Mouse (Mus musculus): Measurements from ENCODE around the gene Acox1. TPM values are rescaled to one million over a fixed set of nuclear protein-coding genes. Genes with fewer than 3 reads are reported as not detected.

Acox1 gene
- polyA plus RNA-seq, 1 experiment from 2014 or later: 304 TPM

GRCm38 (mm10) chr11:116142211-116142991 is 56.4 kb downstream of the Acox1 start:
- no peak overlapping the region for H3K4me2 ChIP-seq (ENCODE audit: low read depth, low read length)
- H3K9ac ChIP-seq (replicated peaks): no peak overlapping the region
- DNase-seq (peak; percentile 74), ATAC-seq (peak; percentile 16; the same call in 1 of the 2 replicates)
- TF ChIP-seq EP300 (IDR thresholded peaks at IDR 0.05; ENCODE audit: low read depth) (peak; percentile 65), CTCF (IDR thresholded peaks at IDR 0.05; ENCODE audit: low read depth) (no peak; the same call in 1 of the 2 replicates)
- WGBS (ENCODE audit: insufficient replicate concordance): 65% methylated on average over 10 of the region's 10 CpGs
- H3K27ac ChIP-seq (ENCODE audit: low read depth): peak overlapping the region; percentile 58
- no peak overlapping the region for H3K4me3 ChIP-seq (ENCODE audit: low read depth, low read length)
- H3K27me3 ChIP-seq (ENCODE audit: insufficient read depth, low read length): no peaks in the 10 kb centered on the region
- H3K9me3 ChIP-seq (ENCODE audit: low read length): no peaks in the 10 kb centered on the region
- H3K36me3 ChIP-seq (replicated peaks; ENCODE audit: insufficient read depth, low read length): peaks cover 6% of the 10 kb centered on the region; the same call in 1 of the 2 replicates
- H3K4me1 ChIP-seq (ENCODE audit: insufficient read depth): peaks cover 31% of the 10 kb centered on the region

DNA sequence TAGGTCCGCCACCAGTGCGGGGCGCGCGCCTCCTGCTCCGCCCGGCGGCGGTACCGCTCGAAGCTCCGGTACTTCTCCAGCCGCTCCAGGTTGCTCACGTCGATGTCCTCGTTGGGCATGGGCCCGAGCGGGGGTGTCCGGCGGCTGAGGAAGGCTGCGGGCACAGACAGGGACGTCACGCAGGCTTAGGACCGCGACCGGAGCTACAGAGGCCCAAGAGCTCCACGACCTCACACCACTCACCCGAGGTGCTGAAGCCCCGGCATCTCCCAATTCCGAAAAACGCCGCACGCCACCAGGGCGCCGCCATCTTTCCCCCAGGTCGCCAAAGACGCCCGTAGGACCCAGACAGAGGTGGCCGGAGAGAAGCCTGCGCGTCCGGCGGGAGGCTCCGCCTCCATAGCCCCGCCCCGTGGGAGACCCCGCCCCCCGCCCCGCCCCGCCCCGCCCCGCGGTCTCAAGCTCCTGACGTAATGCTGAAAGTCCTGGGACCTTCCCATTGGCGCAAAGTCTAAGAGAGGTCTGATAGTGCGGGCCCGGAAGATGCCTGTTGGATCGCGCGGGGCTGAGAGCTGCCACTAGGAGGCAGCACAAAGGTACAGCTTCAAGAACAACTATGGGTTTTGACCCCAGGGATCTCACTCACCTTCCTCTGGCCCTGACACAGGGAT is 60.2 kb downstream of the Acox1 start, which contains the start of gene Mrpl38:
Mrpl38 (minus strand) TSS at position 401 of the 671 bp plus-strand sequence.
- Histone ChIP-seq H3K27me3 (ENCODE audit: insufficient read depth, low read length) (no peaks in the 10 kb centered on the region), H3K4me2 (ENCODE audit: low read depth, low read length) (peak within 1 kb of the TSS; percentile 77), H3K27ac (ENCODE audit: low read depth) (peak within 1 kb of the TSS; percentile 56), H3K9ac (replicated peaks) (peak within 1 kb of the TSS; percentile 76), H3K4me1 (ENCODE audit: insufficient read depth) (peaks cover 31% of the 10 kb centered on the region), H3K4me3 (ENCODE audit: low read depth, low read length) (peak within 1 kb of the TSS; percentile 69), H3K9me3 (ENCODE audit: low read length) (no peaks in the 10 kb centered on the region), H3K36me3 (replicated peaks; ENCODE audit: insufficient read depth, low read length) (peaks cover 11% of the 10 kb centered on the region)
- under 1% methylated on average over 58 of the region's 60 CpGs for WGBS (ENCODE audit: insufficient replicate concordance)
- TF ChIP-seq CTCF (IDR thresholded peaks at IDR 0.05; ENCODE audit: low read depth) (peak; percentile 92), EP300 (IDR thresholded peaks at IDR 0.05; ENCODE audit: low read depth) (no peak)
- peak; percentile 94 for ATAC-seq
- peak; percentile 98 for DNase-seq

DNA sequence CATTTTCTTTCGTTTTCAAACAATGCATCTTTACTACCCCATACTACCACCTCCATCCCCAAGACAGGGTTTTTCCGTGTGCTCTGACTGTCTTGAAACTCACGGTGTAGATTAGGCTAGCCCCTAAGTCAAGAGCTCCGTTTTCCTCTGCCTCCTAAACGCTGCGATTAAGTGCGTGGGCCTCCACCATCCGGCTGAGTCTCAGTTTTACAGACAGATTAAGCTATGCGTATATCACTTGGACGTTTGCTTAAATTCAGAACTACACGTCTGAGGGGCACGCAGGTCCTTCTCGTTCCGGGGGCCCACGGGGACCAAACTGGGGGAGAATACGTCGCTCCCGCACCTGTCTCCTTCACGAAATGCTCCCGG is 60.8 kb downstream of the Acox1 start:
- Histone ChIP-seq H3K27ac (ENCODE audit: low read depth) (peak overlapping the region; percentile 41), H3K4me2 (ENCODE audit: low read depth, low read length) (peak overlapping the region; percentile 77), H3K4me1 (ENCODE audit: insufficient read depth) (peaks cover 26% of the 10 kb centered on the region), H3K27me3 (ENCODE audit: insufficient read depth, low read length) (no peaks in the 10 kb centered on the region), H3K4me3 (ENCODE audit: low read depth, low read length) (peak overlapping the region; percentile 69), H3K9me3 (ENCODE audit: low read length) (no peaks in the 10 kb centered on the region), H3K9ac (replicated peaks) (peak overlapping the region; percentile 76), H3K36me3 (replicated peaks; ENCODE audit: insufficient read depth, low read length) (peaks cover 13% of the 10 kb centered on the region)
- no peak for TF ChIP-seq EP300 (IDR thresholded peaks at IDR 0.05; ENCODE audit: low read depth)
- DNase-seq (no peak), ATAC-seq (peak; percentile 0; the same call in 1 of the 2 replicates)
- WGBS (ENCODE audit: insufficient replicate concordance): 2% methylated on average over 20 of the region's 20 CpGs

GRCm38 (mm10) chr11:116134171-116134570 is 64.7 kb downstream of the Acox1 start:
- TF ChIP-seq EP300 (IDR thresholded peaks at IDR 0.05; ENCODE audit: low read depth): no peak
- no peak for TF ChIP-seq CTCF (IDR thresholded peaks at IDR 0.05; ENCODE audit: low read depth)
- H3K27me3 ChIP-seq (ENCODE audit: insufficient read depth, low read length): no peaks in the 10 kb centered on the region
- no peak overlapping the region for H3K4me2 ChIP-seq (ENCODE audit: low read depth, low read length)
- peaks cover 16% of the 10 kb centered on the region for H3K36me3 ChIP-seq (replicated peaks; ENCODE audit: insufficient read depth, low read length)
- WGBS (ENCODE audit: insufficient replicate concordance): 89% methylated on average over 10 of the region's 10 CpGs
- H3K9me3 ChIP-seq (ENCODE audit: low read length): no peaks in the 10 kb centered on the region
- no peak overlapping the region for H3K4me3 ChIP-seq (ENCODE audit: low read depth, low read length)
- no peak overlapping the region for H3K27ac ChIP-seq (ENCODE audit: low read depth)
- no peak overlapping the region for H3K9ac ChIP-seq (replicated peaks)
- ATAC-seq: no peak
- H3K4me1 ChIP-seq (ENCODE audit: insufficient read depth): peaks cover 32% of the 10 kb centered on the region
- DNase-seq: no peak

DNA sequence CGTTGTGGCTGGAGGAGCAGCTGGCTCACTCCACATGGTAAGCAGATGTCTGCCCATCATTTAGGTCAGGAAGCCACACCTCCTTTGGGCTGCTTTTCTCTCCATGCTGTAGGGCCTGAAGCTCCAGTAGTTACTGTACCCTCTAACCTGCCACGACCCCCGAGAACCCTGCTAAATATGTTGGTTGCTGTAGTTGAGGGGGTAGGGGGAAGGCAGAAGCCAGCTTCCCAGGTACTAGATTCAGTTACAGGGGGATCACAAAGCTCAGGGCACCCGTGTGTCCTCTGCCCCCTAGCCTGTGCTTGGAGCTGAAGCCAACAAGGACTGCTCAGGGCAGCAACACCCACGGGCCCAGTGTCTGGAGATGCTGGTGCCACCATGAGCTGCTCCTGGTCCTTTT is 65.3 kb downstream of the Acox1 start:
- Histone ChIP-seq H3K27ac (ENCODE audit: low read depth) (no peak overlapping the region), H3K4me2 (ENCODE audit: low read depth, low read length) (no peak overlapping the region), H3K9ac (replicated peaks) (no peak overlapping the region), H3K4me1 (ENCODE audit: insufficient read depth) (peaks cover 29% of the 10 kb centered on the region), H3K4me3 (ENCODE audit: low read depth, low read length) (no peak overlapping the region), H3K36me3 (replicated peaks; ENCODE audit: insufficient read depth, low read length) (peaks cover 16% of the 10 kb centered on the region), H3K9me3 (ENCODE audit: low read length) (no peaks in the 10 kb centered on the region), H3K27me3 (ENCODE audit: insufficient read depth, low read length) (no peaks in the 10 kb centered on the region)
- ATAC-seq: no peak
- TF ChIP-seq CTCF (IDR thresholded peaks at IDR 0.05; ENCODE audit: low read depth): no peak
- no peak for TF ChIP-seq EP300 (IDR thresholded peaks at IDR 0.05; ENCODE audit: low read depth)
- WGBS (ENCODE audit: insufficient replicate concordance): 68% methylated on average over 5 of the region's 5 CpGs
- DNase-seq: no peak

All from liver, postnatal 0 days (tissue).